Mouse (Mus musculus): ENCODE results near the gene Ttc19. TPM values are rescaled to one million over a fixed set of nuclear protein-coding genes. Genes with fewer than 3 reads are reported as not detected.

Ttc19 gene
- polyA plus RNA-seq, 1 experiment, result 29.5 TPM

GRCm38 (mm10) chr11:62287700-62288099 is 6.4 kb downstream of the Ttc19 start:
- TF ChIP-seq CTCF (IDR thresholded peaks at IDR 0.05; ENCODE audit: borderline replicate concordance, extremely low read depth, insufficient read depth, insufficient read length), result no peak
- TF ChIP-seq POLR2A (IDR thresholded peaks at IDR 0.05; ENCODE audit: borderline replicate concordance, extremely low read depth, insufficient read depth, insufficient read length, poor library complexity, severe bottlenecking), result no peak
- DNase-seq (ENCODE audit: low read depth), result no peak

GRCm38 (mm10) chr11:62294121-62294520 is 12.8 kb downstream of the Ttc19 start:
- TF ChIP-seq POLR2A (IDR thresholded peaks at IDR 0.05; ENCODE audit: borderline replicate concordance, extremely low read depth, insufficient read depth, insufficient read length, poor library complexity, severe bottlenecking) (no peak), CTCF (IDR thresholded peaks at IDR 0.05; ENCODE audit: borderline replicate concordance, extremely low read depth, insufficient read depth, insufficient read length) (no peak)
- no peak for DNase-seq (ENCODE audit: low read depth)

GRCm38 (mm10) chr11:62298883-62299282 is 17.6 kb downstream of the Ttc19 start:
- TF ChIP-seq CTCF (IDR thresholded peaks at IDR 0.05; ENCODE audit: borderline replicate concordance, extremely low read depth, insufficient read depth, insufficient read length) (no peak), POLR2A (IDR thresholded peaks at IDR 0.05; ENCODE audit: borderline replicate concordance, extremely low read depth, insufficient read depth, insufficient read length, poor library complexity, severe bottlenecking) (no peak)
- no peak for DNase-seq (ENCODE audit: low read depth)

GRCm38 (mm10) chr11:62305866-62306265 is 24.6 kb downstream of the Ttc19 start:
- DNase-seq (ENCODE audit: low read depth), result no peak
- no peak for TF ChIP-seq POLR2A (IDR thresholded peaks at IDR 0.05; ENCODE audit: borderline replicate concordance, extremely low read depth, insufficient read depth, insufficient read length, poor library complexity, severe bottlenecking)
- no peak for TF ChIP-seq CTCF (IDR thresholded peaks at IDR 0.05; ENCODE audit: borderline replicate concordance, extremely low read depth, insufficient read depth, insufficient read length)

- no peak for DNase-seq (ENCODE audit: low read depth)
- TF ChIP-seq POLR2A (IDR thresholded peaks at IDR 0.05; ENCODE audit: borderline replicate concordance, extremely low read depth, insufficient read depth, insufficient read length, poor library complexity, severe bottlenecking) (no peak), CTCF (IDR thresholded peaks at IDR 0.05; ENCODE audit: borderline replicate concordance, extremely low read depth, insufficient read depth, insufficient read length) (no peak)
These were observed 28.0 kb downstream of the Ttc19 start for GRCm38 (mm10) chr11:62309296-62309695.

- DNase-seq (ENCODE audit: low read depth), result no peak
- TF ChIP-seq POLR2A (IDR thresholded peaks at IDR 0.05; ENCODE audit: borderline replicate concordance, extremely low read depth, insufficient read depth, insufficient read length, poor library complexity, severe bottlenecking) (no peak), CTCF (IDR thresholded peaks at IDR 0.05; ENCODE audit: borderline replicate concordance, extremely low read depth, insufficient read depth, insufficient read length) (no peak)
These were observed 33.7 kb downstream of the Ttc19 start for GRCm38 (mm10) chr11:62314984-62315383.

GRCm38 (mm10) chr11:62317746-62318145 is 36.5 kb downstream of the Ttc19 start:
- TF ChIP-seq POLR2A (IDR thresholded peaks at IDR 0.05; ENCODE audit: borderline replicate concordance, extremely low read depth, insufficient read depth, insufficient read length, poor library complexity, severe bottlenecking), result no peak
- TF ChIP-seq CTCF (IDR thresholded peaks at IDR 0.05; ENCODE audit: borderline replicate concordance, extremely low read depth, insufficient read depth, insufficient read length), result no peak
- DNase-seq (ENCODE audit: low read depth), result no peak

- no peak for DNase-seq (ENCODE audit: low read depth)
- TF ChIP-seq CTCF (IDR thresholded peaks at IDR 0.05; ENCODE audit: borderline replicate concordance, extremely low read depth, insufficient read depth, insufficient read length) (no peak), POLR2A (IDR thresholded peaks at IDR 0.05; ENCODE audit: borderline replicate concordance, extremely low read depth, insufficient read depth, insufficient read length, poor library complexity, severe bottlenecking) (no peak)
These were observed 38.8 kb downstream of the Ttc19 start for GRCm38 (mm10) chr11:62320097-62320496.

GRCm38 (mm10) chr11:62323659-62324058 is 42.4 kb downstream of the Ttc19 start:
- no peak for DNase-seq (ENCODE audit: low read depth)
- no peak for TF ChIP-seq CTCF (IDR thresholded peaks at IDR 0.05; ENCODE audit: borderline replicate concordance, extremely low read depth, insufficient read depth, insufficient read length)
- no peak for TF ChIP-seq POLR2A (IDR thresholded peaks at IDR 0.05; ENCODE audit: borderline replicate concordance, extremely low read depth, insufficient read depth, insufficient read length, poor library complexity, severe bottlenecking)

- TF ChIP-seq CTCF (IDR thresholded peaks at IDR 0.05; ENCODE audit: borderline replicate concordance, extremely low read depth, insufficient read depth, insufficient read length) (no peak), POLR2A (IDR thresholded peaks at IDR 0.05; ENCODE audit: borderline replicate concordance, extremely low read depth, insufficient read depth, insufficient read length, poor library complexity, severe bottlenecking) (no peak)
- DNase-seq (ENCODE audit: low read depth), result peak; percentile 2
These were observed 49.9 kb downstream of the Ttc19 start for GRCm38 (mm10) chr11:62331141-62331540.

GRCm38 (mm10) chr11:62332228-62332627 is 51.0 kb downstream of the Ttc19 start:
- peak; percentile 3 for DNase-seq (ENCODE audit: low read depth)
- TF ChIP-seq POLR2A (IDR thresholded peaks at IDR 0.05; ENCODE audit: borderline replicate concordance, extremely low read depth, insufficient read depth, insufficient read length, poor library complexity, severe bottlenecking), result no peak
- no peak for TF ChIP-seq CTCF (IDR thresholded peaks at IDR 0.05; ENCODE audit: borderline replicate concordance, extremely low read depth, insufficient read depth, insufficient read length)

GRCm38 (mm10) chr11:62343002-62343401 is 61.7 kb downstream of the Ttc19 start:
- TF ChIP-seq CTCF (IDR thresholded peaks at IDR 0.05; ENCODE audit: borderline replicate concordance, extremely low read depth, insufficient read depth, insufficient read length), result no peak
- TF ChIP-seq POLR2A (IDR thresholded peaks at IDR 0.05; ENCODE audit: borderline replicate concordance, extremely low read depth, insufficient read depth, insufficient read length, poor library complexity, severe bottlenecking), result no peak
- DNase-seq (ENCODE audit: low read depth), result no peak

All from brain, embryonic 14.5 days (tissue).